In genomic region chrX:155622961-155623599, GRCm38 (mm10) we compare ENCODE assay signal across 9 mouse cellular contexts. TPM values are rescaled to one million over a fixed set of nuclear protein-coding genes. Genes with fewer than 3 reads are reported as not detected.
DNase-seq lines count a peak whose midpoint lies in the region; ATAC-seq lines count a peak whose summit lies in the region.
"Had no signal": no experiment of that assay in that cellular context is flagged by ENCODE, and none has a peak within 500 bp of the region (broad histone marks: within the 10 kb centered on the region; RNA-seq: fewer than 3 reads in every experiment).

No protein-coding gene starts in this region.

- H3K9me3 ChIP-seq in heart, embryonic 15.5 days (replicated peaks), result no peaks in the 10 kb centered on the region
- no peaks in the 10 kb centered on the region for H3K9me3 ChIP-seq in embryonic facial prominence, embryonic 14.5 days (ENCODE audit: control insufficient read depth, low read length)
- no peaks in the 10 kb centered on the region for H3K9me3 ChIP-seq in stomach, embryonic 15.5 days

- DNase-seq in heart, adult 9 months (ENCODE audit: low spot score in 2 of 2), result no peak
- DNase-seq in R1 (ENCODE audit: low read depth, low spot score), result peak; percentile 36
- no peak for DNase-seq in embryonic facial prominence, embryonic 14.5 days (ENCODE audit: low spot score)
- peak; percentile 8 for DNase-seq in kidney, postnatal 10 days
- no peak for DNase-seq in spleen, postnatal 4 days (ENCODE audit: low spot score in 2 of 2)

- H3K4me1 ChIP-seq in heart, embryonic 15.5 days (replicated peaks), result peaks cover 18% of the 10 kb centered on the region
- no peaks in the 10 kb centered on the region for H3K4me1 ChIP-seq in embryonic facial prominence, embryonic 14.5 days (ENCODE audit: control insufficient read depth, insufficient read depth, low read length)
- H3K4me1 ChIP-seq in stomach, embryonic 15.5 days, result no peaks in the 10 kb centered on the region

- 13% methylated on average over 20 of the region's 69 CpGs for WGBS in heart, embryonic 15.5 days
- WGBS in embryonic facial prominence, embryonic 14.5 days, result 30% methylated on average over 14 of the region's 69 CpGs
- WGBS in stomach, embryonic 15.5 days, result 23% methylated on average over 25 of the region's 69 CpGs

- H3K36me3 ChIP-seq in heart, embryonic 15.5 days, result no peaks in the 10 kb centered on the region
- H3K36me3 ChIP-seq in embryonic facial prominence, embryonic 14.5 days (ENCODE audit: control insufficient read depth, insufficient read depth, low read length), result no peaks in the 10 kb centered on the region
- H3K36me3 ChIP-seq in stomach, embryonic 15.5 days, result no peaks in the 10 kb centered on the region

- peak overlapping the region; percentile 90 for H3K4me2 ChIP-seq in heart, embryonic 15.5 days
- peak overlapping the region; percentile 84 for H3K4me2 ChIP-seq in embryonic facial prominence, embryonic 14.5 days (ENCODE audit: low read depth, low read length)
- H3K4me2 ChIP-seq in stomach, embryonic 15.5 days, result peak overlapping the region; percentile 80

- H3K27ac ChIP-seq in heart, embryonic 15.5 days, result no peak overlapping the region
- H3K27ac ChIP-seq in embryonic facial prominence, embryonic 14.5 days (replicated peaks; ENCODE audit: low read depth, low read length), result no peak overlapping the region
- no peak overlapping the region for H3K27ac ChIP-seq in stomach, embryonic 15.5 days

- peak overlapping the region; percentile 54 for H3K4me3 ChIP-seq in heart, embryonic 15.5 days
- H3K4me3 ChIP-seq in embryonic facial prominence, embryonic 14.5 days (ENCODE audit: low read depth, low read length), result peak overlapping the region; percentile 48
- peak overlapping the region; percentile 46 for H3K4me3 ChIP-seq in stomach, embryonic 15.5 days (replicated peaks)

- peaks cover 39% of the 10 kb centered on the region for H3K27me3 ChIP-seq in heart, embryonic 15.5 days
- H3K27me3 ChIP-seq in embryonic facial prominence, embryonic 14.5 days (replicated peaks; ENCODE audit: control insufficient read depth, insufficient read depth, low read length), result peaks cover 51% of the 10 kb centered on the region
- H3K27me3 ChIP-seq in stomach, embryonic 15.5 days (replicated peaks), result peaks cover 26% of the 10 kb centered on the region; the same call in 1 of the 2 replicates

- H3K9ac ChIP-seq in heart, embryonic 15.5 days, result no peak overlapping the region
- H3K9ac ChIP-seq in embryonic facial prominence, embryonic 14.5 days (ENCODE audit: low read depth, low read length), result peak overlapping the region; percentile 45
- no peak overlapping the region for H3K9ac ChIP-seq in stomach, embryonic 15.5 days

- ATAC-seq in heart, embryonic 15.5 days (replicated peaks; ENCODE audit: insufficient number of reproducible peaks, insufficient read depth, low FRiP score, low read depth), result no peak; the same call in 1 of the 2 replicates
- peak; percentile 63 for ATAC-seq in embryonic facial prominence, embryonic 14.5 days (ENCODE audit: low read depth)
- peak; percentile 17; the same call in 1 of the 2 replicates for ATAC-seq in megakaryocyte, adult 5-6 weeks (ENCODE audit: poor library complexity, severe bottlenecking)
- ATAC-seq in stomach, embryonic 15.5 days (ENCODE audit: insufficient read depth, low FRiP score, low read depth), result peak; percentile 35; the same call in 1 of the 2 replicates

RNA-seq across cellular contexts. Expression of gene Ptchd1, which starts 0.5 kb away (rescaled TPM):
- 0.39 and 0.67 TPM in 2 replicates for polyA plus RNA-seq in heart, embryonic 15.5 days (2015; fragmentation: Nextera tagmentation; extraction: Ambion mirVana)
- polyA plus RNA-seq in embryonic facial prominence, embryonic 14.5 days (2014; fragmentation: Nextera tagmentation; extraction: Ambion mirVana), result 2.2 and 3.3 TPM in 2 replicates
- total RNA-seq in megakaryocyte, adult 5-6 weeks (2015), result 0.93 and 1.2 TPM in 2 replicates
- total RNA-seq in megakaryocyte, adult 5-6 weeks (2017), result 0.16 and 0.73 TPM in 2 replicates
- polyA plus RNA-seq in stomach, embryonic 15.5 days (2015; fragmentation: Nextera tagmentation; extraction: Ambion mirVana), result 3.8 and 4.3 TPM in 2 replicates
- total RNA-seq: MEL had no signal

RNA-seq across cellular contexts. Expression of gene Gm15155, which starts 1.5 kb away (rescaled TPM):
- not detected in 2 replicates for polyA plus RNA-seq in heart, embryonic 15.5 days (2015; fragmentation: Nextera tagmentation; extraction: Ambion mirVana)
- not detected in 2 replicates for polyA plus RNA-seq in embryonic facial prominence, embryonic 14.5 days (2014; fragmentation: Nextera tagmentation; extraction: Ambion mirVana)
- total RNA-seq in megakaryocyte, adult 5-6 weeks (2015), result not detected in 2 replicates
- total RNA-seq in megakaryocyte, adult 5-6 weeks (2017), result not detected in 2 replicates
- not detected in 2 replicates for polyA plus RNA-seq in stomach, embryonic 15.5 days (2015; fragmentation: Nextera tagmentation; extraction: Ambion mirVana)
- total RNA-seq: MEL had no signal

Comparison
In these comparisons a context has a peak if more than half of its experiments do, and no peak if none do; other contexts are left out.
1. DNase-seq: peak in R1 (single experiment) and kidney, postnatal 10 days (single experiment); none in heart, adult 9 months (0 of 2), embryonic facial prominence, embryonic 14.5 days (single experiment) and spleen, postnatal 4 days (0 of 2).
2. Peak in every context shown above with its lines, with median percentiles within 50 percentile points of each other: H3K4me2 ChIP-seq and H3K4me3 ChIP-seq.